Mouse (Mus musculus) stomach, embryonic 16.5 days (tissue): ENCODE results near the gene Spp1. TPM values are rescaled to one million over a fixed set of nuclear protein-coding genes. Genes with fewer than 3 reads are reported as not detected.

Experiments used
- ATAC-seq: fragments of 200-750 bp; cut with Nextera tagmentation; 2 replicates; pipeline ENCODE4 v1.8.0; 2017; ENCODE audit warnings: moderate number of reproducible peaks, moderate TSS enrichment; ENCODE audit not compliant: insufficient read depth, low FRiP score
- H3K27ac ChIP-seq: fragments of 300-500 bp; sonication (generic); 2 replicates; pipeline ENCODE4 v1.5.1; 2014; ENCODE audit warnings: low read length
- H3K27me3 ChIP-seq: fragments of 300-500 bp; sonication (generic); 2 replicates; pipeline ENCODE4 v1.6.1; 2014; ENCODE audit warnings: low read length, control low read depth, mixed read lengths; ENCODE audit not compliant: control insufficient read depth, insufficient read depth
- H3K36me3 ChIP-seq: fragments of 300-500 bp; sonication (generic); 2 replicates; pipeline ENCODE4 v1.6.1; 2014; ENCODE audit warnings: low read length; ENCODE audit not compliant: control insufficient read depth, insufficient read depth
- H3K4me1 ChIP-seq: fragments of 300-500 bp; sonication (generic); 2 replicates; pipeline ENCODE4 v1.6.1; 2014; ENCODE audit warnings: low read length, control low read depth, mixed read lengths; ENCODE audit not compliant: control insufficient read depth, insufficient read depth
- H3K4me2 ChIP-seq: fragments of 300-500 bp; sonication (generic); 2 replicates; pipeline ENCODE4 v1.6.1; 2014; ENCODE audit warnings: low read depth, low read length, mixed read lengths
- H3K4me3 ChIP-seq: fragments of 300-500 bp; sonication (generic); replicated peaks from 2 replicates; pipeline ENCODE4 v1.5.1; 2014; ENCODE audit warnings: mild to moderate bottlenecking, low read length
- H3K9ac ChIP-seq: fragments of 300-500 bp; sonication (generic); 2 replicates; pipeline ENCODE4 v1.6.1; 2014; ENCODE audit warnings: low read length
- H3K9me3 ChIP-seq: fragments of 300-500 bp; sonication (generic); replicated peaks from 2 replicates; pipeline ENCODE4 v1.6.1; 2016; ENCODE audit warnings: low read length, control low read depth; ENCODE audit not compliant: control insufficient read depth
- WGBS: fragments of 180-500 bp; shearing (Covaris S2); extraction: QIAGEN DNeasy Blood & Tissue Kit; methylation state at CpG from one replicate; pipeline ENCODE4 v1.1.7; 2014; 5-methylcytosine and 5-hydroxymethylcytosine counted together
- polyA plus RNA-seq: library from polyadenylated mRNA; unstranded; fragments of >200 nt; fragmentation: Nextera tagmentation; extraction: Ambion mirVana; gene quantifications from 2 replicates; pipeline ENCODE4 v1.2.1, GENCODE M21; 2015

Spp1 gene
- polyA plus RNA-seq, 1 experiment from 2014 or later = 126 TPM

DNA sequence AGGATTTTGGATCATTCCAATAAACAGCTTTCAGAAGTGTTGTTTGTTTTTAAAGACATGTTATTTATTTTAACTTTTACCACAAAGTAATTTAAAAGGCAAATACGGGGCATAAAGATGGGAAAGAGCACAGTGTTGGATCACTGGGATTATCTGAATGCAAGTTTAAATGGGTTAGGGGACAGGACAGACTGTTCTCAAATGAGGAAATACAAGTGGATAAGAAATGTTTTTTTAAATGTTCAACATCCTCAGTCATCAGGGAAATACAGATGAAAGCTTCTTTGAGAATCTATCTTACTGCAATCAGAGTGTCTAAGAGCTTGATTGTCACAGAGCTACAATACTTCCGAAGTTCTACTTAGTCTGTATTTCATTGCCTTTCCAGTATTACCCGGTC is 32.3 kb upstream of the Spp1 start:
- Histone ChIP-seq H3K9ac (no peak overlapping the region), H3K4me3 (no peak overlapping the region), H3K27me3 (no peaks in the 10 kb centered on the region), H3K27ac (no peak overlapping the region), H3K9me3 (no peaks in the 10 kb centered on the region), H3K4me1 (peaks cover 13% of the 10 kb centered on the region; the same call in 1 of the 2 replicates), H3K4me2 (no peak overlapping the region), H3K36me3 (no peaks in the 10 kb centered on the region)
- WGBS = 54% methylated on average over 3 of the region's 3 CpGs
- ATAC-seq = no peak

DNA sequence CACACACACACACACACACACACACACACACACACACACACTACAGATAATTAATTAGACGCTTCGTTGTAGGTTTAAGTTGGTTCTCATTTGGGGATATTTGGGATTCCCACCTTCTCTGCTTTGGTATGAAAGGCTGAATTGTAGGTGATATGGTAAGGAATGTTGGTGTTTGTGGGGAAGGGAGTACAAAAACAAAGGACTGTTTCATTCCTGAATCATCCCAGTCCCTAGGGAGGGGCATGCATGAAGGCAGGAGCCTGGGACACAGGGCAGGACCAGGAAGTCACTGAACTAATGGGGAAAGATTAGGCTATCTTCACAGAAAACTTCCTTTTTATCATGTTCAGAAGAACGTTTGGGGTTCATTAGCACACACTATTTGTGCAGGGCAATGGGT is 31.6 kb upstream of the Spp1 start:
- no peak overlapping the region for H3K27ac ChIP-seq
- peaks cover 11% of the 10 kb centered on the region; the same call in 1 of the 2 replicates for H3K4me1 ChIP-seq
- 70% methylated on average over 3 of the region's 3 CpGs for WGBS
- no peak; the same call in 1 of the 2 replicates for ATAC-seq
- H3K36me3 ChIP-seq = no peaks in the 10 kb centered on the region
- no peak overlapping the region for H3K9ac ChIP-seq
- no peaks in the 10 kb centered on the region for H3K27me3 ChIP-seq
- H3K4me3 ChIP-seq = no peak overlapping the region
- H3K4me2 ChIP-seq = no peak overlapping the region
- H3K9me3 ChIP-seq = no peaks in the 10 kb centered on the region

DNA sequence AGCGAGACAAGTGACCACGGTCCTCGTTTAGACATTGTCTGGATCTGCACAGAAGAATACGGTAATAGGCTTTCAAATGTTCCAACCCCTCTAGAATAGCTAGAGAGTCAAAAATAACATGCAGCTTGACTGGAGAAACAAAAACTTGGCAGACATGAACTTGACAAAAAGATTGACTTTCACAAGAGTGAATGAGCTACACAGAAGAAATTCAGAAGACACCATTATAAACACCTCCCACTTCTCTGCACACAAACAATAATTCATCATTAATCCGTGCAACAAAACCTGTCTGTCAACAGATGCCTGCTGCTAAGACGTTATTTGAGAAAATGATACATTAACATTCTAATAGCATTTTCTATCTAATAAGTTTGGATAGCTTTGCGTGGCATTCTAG is 30.4 kb upstream of the Spp1 start:
- no peak overlapping the region for H3K4me2 ChIP-seq
- H3K27me3 ChIP-seq = no peaks in the 10 kb centered on the region
- no peaks in the 10 kb centered on the region for H3K9me3 ChIP-seq
- H3K9ac ChIP-seq = no peak overlapping the region
- ATAC-seq = no peak
- 80% methylated on average over 7 of the region's 7 CpGs for WGBS
- H3K4me1 ChIP-seq = 0 out of 2 replicates have a peak, but pooled peaks cover 7% of the 10 kb centered on the region
- H3K27ac ChIP-seq = no peak overlapping the region
- no peaks in the 10 kb centered on the region for H3K36me3 ChIP-seq
- H3K4me3 ChIP-seq = no peak overlapping the region

DNA sequence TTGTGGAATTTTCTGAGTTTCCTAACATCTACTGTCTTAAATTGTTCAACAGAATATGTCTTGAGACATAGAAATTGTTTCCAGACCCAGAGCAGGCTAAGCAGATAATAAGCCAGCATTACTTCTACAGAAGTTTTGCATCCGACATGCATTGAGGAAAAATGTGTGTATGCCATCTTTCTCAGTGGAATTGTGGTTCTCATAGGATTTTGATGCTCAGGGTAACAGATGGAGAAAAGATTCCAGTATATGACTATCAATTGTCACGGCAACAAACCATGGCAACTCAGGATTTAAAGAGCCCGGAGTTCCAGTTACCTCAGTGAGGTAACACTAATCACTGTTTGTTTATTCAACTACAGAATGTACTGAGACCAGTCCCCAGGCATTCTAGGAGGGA is 29.9 kb upstream of the Spp1 start:
- Histone ChIP-seq H3K9ac (no peak overlapping the region), H3K4me2 (no peak overlapping the region), H3K27me3 (no peaks in the 10 kb centered on the region), H3K27ac (no peak overlapping the region), H3K4me1 (0 out of 2 replicates have a peak, but pooled peaks cover 4% of the 10 kb centered on the region), H3K4me3 (no peak overlapping the region), H3K9me3 (no peaks in the 10 kb centered on the region), H3K36me3 (no peaks in the 10 kb centered on the region)
- WGBS = 65% methylated on average over 3 of the region's 3 CpGs
- no peak for ATAC-seq

DNA sequence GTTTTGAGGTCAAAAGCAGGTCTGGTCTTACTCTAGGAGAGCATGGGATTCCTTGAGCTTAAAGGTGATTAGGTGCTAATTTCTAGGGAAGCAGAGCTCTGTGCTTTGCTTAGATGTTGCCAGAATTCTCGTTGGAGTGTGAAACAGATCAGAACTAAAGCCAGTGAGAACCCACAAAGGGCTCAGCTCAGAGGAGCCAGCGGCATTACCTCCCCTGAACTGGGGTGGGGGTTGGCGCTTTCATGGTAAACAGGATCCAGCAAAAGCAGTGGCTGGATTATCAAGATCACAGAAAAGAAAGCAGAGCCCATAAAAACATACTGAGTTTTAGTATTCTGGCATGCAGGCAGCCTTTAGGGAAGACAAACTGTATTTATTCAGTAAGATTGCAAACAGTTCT is 28.2 kb upstream of the Spp1 start:
- Histone ChIP-seq H3K4me3 (no peak overlapping the region), H3K4me1 (0 out of 2 replicates have a peak, but pooled peaks cover 4% of the 10 kb centered on the region), H3K9me3 (no peaks in the 10 kb centered on the region), H3K27ac (no peak overlapping the region; the same call in 1 of the 2 replicates), H3K36me3 (no peaks in the 10 kb centered on the region), H3K4me2 (no peak overlapping the region), H3K27me3 (no peaks in the 10 kb centered on the region), H3K9ac (no peak overlapping the region)
- WGBS = 29% methylated on average over 3 of the region's 3 CpGs
- ATAC-seq = no peak

DNA sequence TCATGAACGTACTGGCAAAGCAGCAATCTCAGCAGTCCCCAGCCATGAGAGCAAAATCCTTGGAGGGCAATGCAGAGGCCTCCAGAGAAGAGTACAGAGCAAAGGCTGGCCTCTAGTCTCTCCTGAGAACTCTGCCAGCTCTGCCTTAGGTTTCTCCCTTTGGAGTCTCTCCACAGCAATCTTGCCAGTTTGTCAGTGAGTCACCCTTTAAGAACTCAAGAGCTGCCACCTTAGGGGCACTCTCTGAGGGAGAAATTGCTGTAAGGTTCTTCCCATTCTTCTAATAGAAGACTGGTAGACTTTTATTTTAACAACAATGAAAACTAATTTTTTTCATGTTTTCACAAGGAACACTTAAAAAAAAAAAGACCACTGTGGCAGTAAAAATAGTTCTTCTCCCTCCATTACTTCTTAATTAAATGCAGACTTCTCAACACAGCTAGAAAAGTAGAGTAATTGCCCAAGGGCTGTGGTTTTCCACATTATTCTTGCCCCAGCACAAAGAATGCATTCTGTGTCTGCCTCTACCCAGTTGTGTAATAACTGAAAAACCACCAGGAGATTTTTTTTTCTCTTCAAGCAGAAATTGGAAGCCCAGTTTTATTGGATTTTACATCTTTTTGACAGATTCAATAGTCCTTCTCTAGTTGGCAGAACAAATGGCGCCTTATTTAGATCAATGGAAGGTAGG is 27.2 kb upstream of the Spp1 start:
- H3K9me3 ChIP-seq = no peaks in the 10 kb centered on the region
- no peak overlapping the region for H3K9ac ChIP-seq
- H3K27ac ChIP-seq = peak overlapping the region; percentile 28; the same call in 1 of the 2 replicates
- no peak overlapping the region for H3K4me2 ChIP-seq
- WGBS = 57% methylated on average over 2 of the region's 2 CpGs
- H3K27me3 ChIP-seq = no peaks in the 10 kb centered on the region
- no peaks in the 10 kb centered on the region for H3K36me3 ChIP-seq
- 0 out of 2 replicates have a peak, but pooled peaks cover 4% of the 10 kb centered on the region for H3K4me1 ChIP-seq
- H3K4me3 ChIP-seq = no peak overlapping the region
- 0 out of 2 replicates have a peak, but pooled peaks have one; percentile 21 for ATAC-seq

DNA sequence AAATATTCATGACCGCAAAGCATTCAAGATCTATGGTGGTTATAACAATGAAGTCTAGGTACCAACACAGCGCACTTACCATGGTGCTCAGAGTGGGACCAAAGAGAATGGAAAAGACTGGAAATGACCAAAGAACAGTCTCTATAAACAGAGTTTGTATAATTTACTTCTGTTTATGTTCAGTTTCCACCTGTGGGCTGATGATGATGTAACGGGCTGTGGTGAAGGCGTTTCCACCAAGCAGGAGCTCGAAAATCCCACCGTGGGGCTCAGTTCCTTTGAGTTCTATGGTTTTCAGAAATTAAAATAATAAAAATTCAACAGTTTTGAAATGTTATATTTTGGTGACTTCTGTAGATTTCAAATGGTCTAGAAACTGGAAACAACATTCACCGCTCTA is 26.4 kb upstream of the Spp1 start:
- Histone ChIP-seq H3K4me3 (no peak overlapping the region), H3K36me3 (no peaks in the 10 kb centered on the region), H3K9ac (no peak overlapping the region), H3K4me1 (0 out of 2 replicates have a peak, but pooled peaks cover 4% of the 10 kb centered on the region), H3K9me3 (no peaks in the 10 kb centered on the region), H3K27me3 (no peaks in the 10 kb centered on the region), H3K27ac (no peak overlapping the region), H3K4me2 (no peak overlapping the region)
- ATAC-seq = no peak
- WGBS = 88% methylated on average over 7 of the region's 7 CpGs

DNA sequence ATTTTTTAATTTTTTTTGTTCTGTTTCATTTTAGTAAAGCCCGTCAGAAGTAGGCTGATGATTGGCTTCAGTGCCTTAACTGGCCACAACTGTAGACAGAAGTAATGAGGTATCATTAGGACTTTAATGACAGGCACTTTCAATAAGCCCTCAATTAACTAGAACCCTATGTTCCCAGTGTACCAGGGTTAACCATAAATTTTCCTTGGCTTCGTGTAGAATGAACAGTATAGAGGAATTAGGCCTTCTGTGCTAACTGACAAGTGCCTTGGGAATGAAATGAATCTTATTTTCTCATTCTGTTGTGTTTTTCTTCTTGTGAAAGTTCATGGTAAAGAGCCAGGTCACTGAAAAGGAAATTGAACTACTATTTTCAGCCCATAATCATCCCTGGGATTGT is 18.9 kb upstream of the Spp1 start:
- Histone ChIP-seq H3K27me3 (no peaks in the 10 kb centered on the region), H3K4me3 (no peak overlapping the region), H3K27ac (no peak overlapping the region), H3K4me2 (no peak overlapping the region), H3K36me3 (no peaks in the 10 kb centered on the region), H3K9ac (no peak overlapping the region), H3K4me1 (no peaks in the 10 kb centered on the region), H3K9me3 (no peaks in the 10 kb centered on the region)
- WGBS = 71% methylated on average over 2 of the region's 2 CpGs
- no peak for ATAC-seq

DNA sequence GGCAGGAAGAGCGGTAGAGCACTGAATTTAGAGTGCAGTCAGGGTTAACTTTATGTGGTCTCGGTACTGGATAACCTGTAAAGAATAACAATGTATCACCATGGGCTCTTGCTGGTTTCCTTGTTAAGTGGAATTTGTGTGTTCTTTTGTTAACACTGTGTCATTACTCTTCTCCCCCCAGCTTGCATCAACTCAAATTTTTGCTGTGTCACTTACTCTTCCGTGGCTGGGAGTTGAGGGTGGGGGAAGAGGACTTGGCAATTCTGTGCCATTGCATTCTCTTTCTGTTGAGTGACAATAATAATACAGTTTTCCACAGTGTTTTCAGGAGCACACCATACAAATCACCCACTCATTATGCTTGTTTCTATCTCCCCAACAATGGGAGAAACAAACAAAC is 17.9 kb upstream of the Spp1 start:
- Histone ChIP-seq H3K9me3 (no peaks in the 10 kb centered on the region), H3K4me3 (no peak overlapping the region), H3K9ac (no peak overlapping the region), H3K27ac (no peak overlapping the region), H3K27me3 (no peaks in the 10 kb centered on the region), H3K4me2 (no peak overlapping the region), H3K36me3 (no peaks in the 10 kb centered on the region), H3K4me1 (no peaks in the 10 kb centered on the region)
- WGBS = 66% methylated on average over 3 of the region's 3 CpGs
- no peak for ATAC-seq
